Mouse (Mus musculus): ENCODE data around the gene C1qb.

The C1qb gene

DNA sequence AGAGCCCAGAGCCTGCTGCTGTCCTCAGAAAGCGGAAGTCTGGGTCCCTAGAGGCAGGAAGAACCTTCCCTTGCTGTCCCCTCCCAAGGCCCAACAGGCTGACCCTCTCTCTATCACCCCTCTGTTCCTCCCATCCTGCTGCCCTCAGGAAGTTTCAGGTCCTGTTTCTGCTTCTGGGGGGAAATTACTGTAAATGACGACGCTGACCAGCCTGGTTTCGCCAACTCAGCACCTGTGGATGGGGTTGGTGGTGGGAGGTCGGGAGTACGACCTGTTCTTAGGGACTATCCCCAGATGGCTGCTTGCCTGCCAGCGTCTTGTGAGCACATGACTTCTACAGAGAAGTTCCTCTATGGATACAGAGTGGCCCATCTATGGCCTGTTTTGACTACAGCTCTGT, at the start of gene C1qb:
TSS of gene C1qb (minus strand) at position 87 of the 400 bp plus-strand sequence.
- no peak for DNase-seq

DNA sequence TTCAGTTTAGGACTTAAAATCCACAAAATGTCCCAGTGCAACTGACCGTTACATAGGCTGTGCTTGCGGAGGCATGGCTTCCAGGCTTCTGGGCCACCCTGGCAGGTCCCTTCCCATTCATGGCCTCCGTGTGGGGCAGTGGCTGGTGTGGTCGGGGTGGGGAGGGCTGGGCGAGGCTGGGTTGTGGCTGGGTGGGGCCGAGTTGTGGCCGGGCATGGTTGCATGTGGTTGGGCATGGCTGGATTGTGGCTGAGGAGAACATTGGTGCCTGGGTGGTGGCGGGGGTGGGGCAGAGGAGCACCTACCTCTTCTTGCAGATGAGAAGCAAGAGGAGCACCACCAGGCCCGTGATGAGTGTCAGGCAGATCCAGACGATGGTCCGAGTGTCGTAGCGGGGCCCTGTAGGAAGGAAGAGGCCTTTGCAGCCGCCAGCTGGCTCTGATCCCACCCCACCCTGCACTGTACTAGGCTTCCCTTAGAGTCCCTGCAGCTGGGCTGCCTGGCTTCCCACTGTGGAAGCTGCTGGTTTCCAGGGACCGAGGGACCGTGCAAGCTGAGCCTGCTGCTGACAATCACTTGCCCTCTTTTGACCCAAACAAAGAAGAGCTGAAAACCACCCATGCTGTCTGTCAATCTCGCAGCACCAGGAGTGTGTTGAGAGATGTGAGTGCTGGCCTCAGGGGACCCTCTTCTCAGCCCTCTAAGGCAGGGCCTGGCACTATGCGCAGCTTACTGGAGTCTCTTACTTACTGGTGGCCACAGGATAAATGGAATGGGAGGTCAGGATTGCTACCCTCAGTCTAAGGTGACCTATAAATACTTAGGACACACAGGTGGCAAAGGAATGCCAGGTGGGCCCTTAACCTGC, 49.0 kb upstream of the C1qb start:
- DNase-seq = no peak

DNA sequence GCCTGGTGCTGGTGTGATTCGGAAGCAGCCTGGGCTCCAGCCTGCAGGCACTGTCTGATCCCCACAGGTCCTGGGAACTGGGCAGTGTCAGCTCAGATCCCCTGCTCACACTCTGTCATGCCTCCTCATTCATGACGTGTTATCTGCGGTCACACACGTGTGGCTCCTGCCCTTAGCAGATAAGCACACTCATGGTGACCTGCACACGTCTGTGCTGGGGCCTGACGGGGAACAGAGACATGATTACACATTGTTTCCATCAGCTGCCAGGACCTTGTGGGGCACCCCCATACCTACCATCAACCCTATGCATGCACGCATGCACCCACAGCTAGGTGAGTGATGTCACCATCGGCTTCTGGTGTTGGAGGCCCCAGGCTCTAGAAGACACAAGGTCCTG, 44.5 kb upstream of the C1qb start:
- DNase-seq = no peak

DNA sequence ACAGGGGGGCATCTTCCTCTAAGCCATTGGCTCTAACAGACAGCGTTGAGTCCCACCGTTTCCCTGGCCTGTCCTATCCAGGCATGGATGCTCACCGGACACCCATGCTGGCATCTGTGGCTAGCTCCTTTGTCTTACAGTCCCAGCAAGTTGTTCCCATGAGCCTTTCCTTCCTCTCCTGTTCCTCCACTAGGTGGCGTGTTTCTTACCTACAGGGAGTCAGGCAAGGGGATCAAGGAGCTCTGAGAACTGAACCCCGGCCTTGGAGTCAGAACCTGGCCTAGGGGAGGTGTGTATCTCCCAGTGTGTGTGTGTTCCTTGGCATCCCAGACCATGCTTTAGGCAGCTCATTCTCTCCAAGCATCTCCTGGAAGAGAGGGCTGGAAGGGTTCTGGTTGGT, 42.9 kb upstream of the C1qb start:
- DNase-seq = peak; percentile 66 to 77

DNA sequence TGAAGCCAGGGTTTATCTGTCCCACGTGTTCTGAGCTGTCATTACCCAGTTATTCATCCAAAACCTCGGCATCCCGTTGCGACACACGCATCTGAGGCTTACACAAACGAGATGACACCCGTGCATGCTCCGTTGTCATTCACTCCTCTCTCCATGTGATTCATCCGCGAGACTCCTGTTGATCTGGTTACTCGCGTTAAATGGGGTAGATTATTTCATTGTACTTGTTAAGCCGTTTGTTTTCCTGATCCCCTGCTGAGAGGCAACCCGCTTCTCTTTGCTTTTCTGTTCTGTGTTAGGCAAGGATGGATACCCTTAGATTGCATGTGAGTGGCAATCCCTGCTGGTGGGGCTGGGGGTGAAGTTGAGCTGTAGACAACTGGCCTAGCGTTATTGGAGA, 39.8 kb upstream of the C1qb start:
- no peak for DNase-seq

DNA sequence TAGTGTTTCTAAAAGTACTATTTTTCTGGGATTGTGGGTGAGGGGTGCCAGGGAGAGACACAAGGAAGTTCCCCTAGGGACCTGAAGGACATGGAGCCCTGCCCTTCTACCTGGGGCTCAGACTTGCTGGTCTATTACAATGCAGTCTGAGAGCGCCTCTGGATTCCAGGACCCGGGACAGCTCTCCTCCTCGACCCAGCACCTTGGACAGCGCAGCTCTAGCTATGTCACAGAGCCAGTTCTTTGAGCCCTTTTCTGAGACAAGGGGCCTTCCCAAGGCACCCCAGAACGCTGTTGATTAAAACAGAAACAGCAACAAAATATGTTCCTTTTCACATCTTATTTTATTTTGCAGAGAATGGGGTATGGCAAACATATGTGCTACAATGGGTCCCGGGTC, 38.5 kb upstream of the C1qb start:
- DNase-seq = no peak

DNA sequence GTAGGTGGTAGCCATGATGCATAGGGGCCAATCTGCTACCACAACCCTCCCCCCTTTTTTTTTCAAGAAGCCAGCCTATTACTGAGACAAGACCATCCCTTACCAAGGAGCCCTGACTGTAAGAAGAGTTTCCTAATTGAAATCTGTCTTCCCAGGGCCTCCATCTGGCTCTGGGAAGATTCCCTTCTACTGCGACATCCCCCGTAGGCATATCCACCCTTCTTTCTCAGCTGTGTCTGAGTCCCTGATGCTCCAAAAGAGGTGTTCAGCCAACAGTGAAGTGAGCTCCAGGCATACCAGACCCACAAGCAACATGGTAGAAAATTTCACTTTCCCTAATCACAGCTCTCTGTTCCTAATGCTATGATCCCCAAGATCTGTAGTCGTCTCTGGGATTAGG, 33.5 kb upstream of the C1qb start:
- no peak for DNase-seq

DNA sequence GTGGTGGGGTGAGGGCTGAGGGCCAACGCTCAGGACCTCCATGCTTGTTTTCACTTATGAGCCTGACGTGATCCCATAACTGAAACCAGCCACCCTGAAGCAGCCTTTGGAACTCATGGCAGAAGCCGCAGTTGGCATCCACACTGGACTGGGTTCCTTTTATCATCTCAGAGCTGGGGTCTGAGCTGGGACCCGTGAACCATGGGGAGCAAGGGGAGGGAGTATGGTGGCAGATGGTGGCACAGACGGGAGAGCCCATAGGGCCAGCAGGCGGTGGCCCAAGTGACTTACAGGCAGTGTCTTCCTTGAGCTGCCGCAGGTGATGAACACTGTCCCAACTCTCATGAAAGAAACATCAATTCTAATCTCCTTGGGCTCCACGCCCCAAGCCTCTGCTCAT, 32.8 kb upstream of the C1qb start:
- DNase-seq = peak in 1 of 2 experiments; percentile 73

DNA sequence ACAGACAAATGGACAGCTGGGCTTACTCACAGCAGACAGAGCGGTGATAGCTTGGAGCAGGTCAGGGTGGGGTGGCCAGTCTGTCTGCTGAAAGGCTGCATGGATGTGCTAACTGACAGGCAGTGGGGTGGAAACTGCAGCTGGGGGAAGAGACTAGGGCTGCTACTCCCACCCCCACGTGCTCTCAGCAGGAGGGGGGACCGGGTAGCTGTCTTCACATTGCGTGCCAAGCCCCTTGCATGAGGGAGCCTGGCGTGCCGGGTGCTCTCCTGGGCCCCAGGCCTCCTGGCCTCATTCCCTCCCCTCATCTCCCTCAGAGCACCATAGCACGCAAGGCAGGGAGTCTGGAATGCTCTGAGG, 31.2 kb upstream of the C1qb start:
- peak; percentile 63 to 74 for DNase-seq

DNA sequence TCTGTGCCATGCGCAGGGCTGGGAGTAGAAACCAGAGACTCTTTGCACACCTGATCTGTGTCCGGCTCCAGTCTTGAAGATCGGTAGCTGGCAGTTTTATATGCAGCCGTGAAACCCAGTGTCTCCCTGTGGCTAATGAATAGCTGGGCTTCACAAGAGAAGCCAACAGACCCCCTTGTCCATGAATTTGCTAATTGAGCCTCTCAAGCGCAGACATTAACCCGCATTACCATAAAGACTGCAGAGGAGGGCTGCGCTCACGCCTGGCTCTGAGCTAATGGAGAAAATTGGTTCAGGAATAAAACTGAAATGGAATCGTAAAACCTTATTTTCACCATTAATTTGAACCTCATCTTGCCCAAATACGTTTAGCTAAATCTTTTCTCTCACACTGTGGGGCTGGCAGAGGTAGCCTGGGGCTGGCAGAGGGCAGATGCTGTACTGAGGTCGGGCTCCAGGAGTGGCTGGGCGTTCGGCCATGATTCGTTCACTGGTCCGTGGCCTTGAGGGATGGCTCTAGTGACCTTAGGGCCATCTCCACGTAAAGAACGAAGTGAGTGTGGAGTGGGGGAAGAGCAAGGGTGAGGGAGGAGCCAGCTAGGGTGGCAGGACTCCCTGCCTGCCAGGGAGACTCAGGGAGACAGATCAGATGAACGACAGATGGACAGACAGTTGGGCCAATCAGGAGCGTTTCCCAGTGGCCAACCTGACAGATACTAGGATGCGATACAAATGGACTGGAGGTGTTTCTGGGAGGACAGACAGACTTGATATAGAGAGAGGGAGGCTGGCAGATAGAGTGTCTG, 30.6 kb upstream of the C1qb start:
- DNase-seq = peak; percentile 88 to 90

DNA sequence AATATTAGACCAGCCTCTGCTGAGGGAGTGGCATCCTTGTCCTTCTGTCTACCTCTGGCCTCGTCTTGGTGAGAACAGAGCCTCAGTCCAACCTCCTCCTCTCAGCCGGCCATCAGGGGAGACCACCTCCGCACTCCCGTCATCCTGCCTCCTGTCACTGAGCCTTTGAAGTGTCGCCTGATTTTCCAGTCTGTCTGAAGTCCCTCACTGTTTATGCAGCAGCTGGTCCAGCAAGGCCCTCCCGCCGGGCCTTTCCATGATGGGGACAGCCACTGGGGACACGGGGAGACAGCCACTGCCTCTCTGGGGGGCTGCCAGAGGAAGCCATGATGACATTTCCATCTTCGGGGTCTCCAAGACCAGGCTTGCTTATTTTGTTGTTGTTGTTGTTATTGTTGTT, 26.9 kb upstream of the C1qb start:
- DNase-seq = peak in 1 of 2 experiments; percentile 56

DNA sequence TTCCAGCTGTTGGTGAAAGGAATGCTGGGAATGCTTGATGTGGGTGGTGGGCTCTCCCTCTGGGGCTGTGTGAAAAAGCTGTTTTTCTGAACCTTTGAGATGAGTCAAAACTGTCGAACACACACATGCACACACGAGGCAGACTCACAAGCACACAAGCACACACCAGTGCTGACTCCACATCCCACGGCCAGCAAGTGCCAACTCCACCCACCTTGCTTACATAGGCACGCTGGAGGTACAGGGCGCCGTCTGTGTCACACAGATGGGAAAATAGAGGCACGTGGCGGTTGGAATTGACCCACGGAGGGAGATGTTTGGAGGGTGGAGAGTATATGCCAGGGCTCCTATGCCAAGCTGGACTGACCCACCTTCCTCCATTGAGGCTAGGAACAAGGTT, 25.8 kb upstream of the C1qb start:
- no peak for DNase-seq

DNA sequence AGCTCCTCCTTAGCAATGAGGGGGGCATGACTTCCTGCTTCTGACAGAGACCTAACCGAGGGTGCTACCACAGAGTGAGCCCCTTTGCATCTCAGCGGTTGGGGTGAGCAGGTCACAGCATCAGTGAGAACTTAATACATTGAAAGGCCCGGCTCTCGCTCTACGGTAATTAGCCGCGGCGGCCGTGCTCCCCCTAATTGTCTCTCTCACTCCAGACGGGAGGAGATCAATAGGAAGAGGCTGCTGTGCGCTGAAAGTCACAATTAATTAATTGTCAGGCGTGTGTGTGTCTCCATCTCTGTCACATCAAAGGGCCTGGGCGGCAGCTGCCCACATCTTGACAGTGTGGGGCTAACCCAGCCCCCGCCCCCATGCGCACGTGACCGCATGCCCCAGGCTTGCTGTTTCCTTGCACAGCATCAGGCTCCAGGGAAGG, 25.2 kb upstream of the C1qb start:
- DNase-seq = no peak

DNA sequence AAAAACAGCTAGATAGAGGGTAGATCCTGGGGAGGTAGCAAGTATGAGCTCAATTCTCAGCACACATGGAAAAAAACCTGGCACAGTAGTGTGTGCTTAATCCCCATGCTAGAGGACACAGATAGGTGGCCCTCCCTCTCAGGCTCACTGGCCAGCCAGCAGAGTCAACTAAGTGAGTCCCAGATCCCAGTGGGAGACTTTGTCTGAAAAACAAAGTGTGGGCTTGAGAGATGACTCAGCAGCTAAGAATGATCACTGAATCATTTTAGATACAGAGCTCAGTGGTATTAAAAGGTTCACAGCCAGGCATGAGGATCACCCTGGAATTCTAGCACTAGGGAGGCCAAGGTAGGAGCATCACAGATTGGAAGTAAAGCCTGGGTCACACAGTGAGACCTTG, 21.8 kb upstream of the C1qb start:
- DNase-seq = no peak

DNA sequence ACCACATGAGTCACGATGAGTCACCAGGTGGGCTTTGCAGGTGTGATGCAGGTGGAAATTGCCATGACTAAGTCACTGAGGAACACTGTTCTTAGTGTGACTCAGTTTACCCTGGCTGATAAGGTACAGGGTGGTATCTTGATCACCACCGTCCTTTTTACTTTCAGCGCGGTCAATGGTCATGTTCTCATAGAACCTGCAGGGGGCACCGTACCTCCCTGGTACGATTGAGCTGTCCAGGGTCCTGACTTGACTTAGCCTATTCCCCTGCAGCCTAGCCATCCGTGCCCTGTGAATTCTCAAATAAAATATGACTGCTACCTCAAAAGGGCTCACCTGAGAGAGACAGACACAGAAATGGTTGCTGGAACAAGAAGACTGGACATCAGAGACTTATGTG, 21.0 kb upstream of the C1qb start:
- DNase-seq = peak; percentile 69 to 74

DNA sequence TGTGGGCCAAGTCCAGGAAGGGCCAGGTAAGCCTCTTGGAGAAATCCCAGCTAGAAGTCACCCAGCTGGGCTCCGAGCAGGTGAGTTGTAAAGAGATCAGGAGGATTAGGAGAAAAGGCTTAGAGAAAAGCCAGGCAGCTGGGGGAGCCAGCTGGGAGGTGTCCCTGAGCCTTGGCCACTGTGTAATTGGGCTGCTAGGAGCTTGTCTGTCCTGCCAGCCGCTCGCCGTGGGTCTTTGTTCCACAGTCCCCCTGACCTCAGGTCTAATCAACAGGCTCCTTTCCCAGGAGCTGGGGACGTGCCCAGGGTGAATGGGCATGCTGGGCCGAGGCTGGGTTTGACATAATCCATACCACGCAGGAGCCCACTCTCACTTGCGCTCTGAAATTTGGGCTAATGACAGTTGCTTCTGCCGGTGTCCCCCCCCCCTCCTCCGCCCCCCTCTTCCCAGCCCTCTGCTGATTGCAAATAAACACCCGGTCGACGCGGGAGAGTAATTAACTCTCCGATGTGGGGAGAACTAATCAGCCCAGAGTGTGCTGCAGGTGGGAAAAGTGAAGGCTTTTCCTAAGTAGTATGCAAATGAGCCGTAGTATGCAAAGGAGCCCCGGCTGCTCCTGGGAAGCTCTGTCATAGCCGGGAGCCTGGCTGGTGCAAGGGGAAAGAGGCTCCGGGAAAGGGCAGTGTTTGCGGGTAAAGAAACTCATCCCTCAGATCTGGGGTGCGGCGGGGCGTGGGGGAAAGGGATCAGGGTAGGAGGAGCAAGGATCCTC, 19.0 kb upstream of the C1qb start:
- peak; percentile 49 to 57 for DNase-seq

DNA sequence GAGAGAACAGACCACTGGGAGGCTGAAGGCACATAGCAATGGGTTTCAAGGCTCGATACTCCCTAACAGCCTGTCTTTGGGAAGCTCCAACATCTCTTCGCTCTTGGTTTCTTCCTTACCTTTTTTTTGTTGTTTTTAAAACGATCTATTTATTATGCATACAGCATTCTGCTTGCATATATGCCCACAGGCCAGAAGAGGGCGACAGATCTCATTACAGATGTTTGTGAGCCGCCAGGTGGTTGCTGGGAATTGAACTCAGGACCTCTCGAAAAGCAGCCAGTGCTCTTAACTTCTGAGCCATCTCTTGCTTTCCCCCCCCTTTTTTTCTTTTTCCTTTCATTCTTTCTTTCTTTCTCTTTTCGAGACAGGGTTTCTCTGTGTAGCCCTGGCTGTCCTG, 13.2 kb upstream of the C1qb start:
- DNase-seq = no peak

DNA sequence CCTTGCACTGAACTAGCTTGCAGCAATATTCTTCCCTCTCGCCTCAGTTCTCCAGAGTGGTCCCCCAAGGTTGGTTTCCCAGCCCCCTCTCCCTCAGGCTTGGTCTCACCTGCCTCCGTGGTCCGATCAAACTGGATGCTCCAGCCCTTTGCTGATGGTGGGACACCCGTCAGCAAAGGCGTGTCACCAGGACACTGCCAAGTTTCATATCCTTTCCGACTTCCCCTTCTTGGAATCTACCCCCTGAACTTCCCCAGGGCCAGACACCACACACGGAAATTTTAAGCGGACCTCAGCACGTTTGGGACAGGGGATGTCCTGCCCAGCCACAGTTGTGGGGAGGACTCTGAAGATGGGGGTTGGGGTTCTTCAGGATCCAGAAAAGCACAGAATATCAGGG, 12.7 kb upstream of the C1qb start, which contains the start of gene C1qa:
TSS of gene C1qa (minus strand) at position 167 of the 400 bp plus-strand sequence.
- no peak for DNase-seq

DNA sequence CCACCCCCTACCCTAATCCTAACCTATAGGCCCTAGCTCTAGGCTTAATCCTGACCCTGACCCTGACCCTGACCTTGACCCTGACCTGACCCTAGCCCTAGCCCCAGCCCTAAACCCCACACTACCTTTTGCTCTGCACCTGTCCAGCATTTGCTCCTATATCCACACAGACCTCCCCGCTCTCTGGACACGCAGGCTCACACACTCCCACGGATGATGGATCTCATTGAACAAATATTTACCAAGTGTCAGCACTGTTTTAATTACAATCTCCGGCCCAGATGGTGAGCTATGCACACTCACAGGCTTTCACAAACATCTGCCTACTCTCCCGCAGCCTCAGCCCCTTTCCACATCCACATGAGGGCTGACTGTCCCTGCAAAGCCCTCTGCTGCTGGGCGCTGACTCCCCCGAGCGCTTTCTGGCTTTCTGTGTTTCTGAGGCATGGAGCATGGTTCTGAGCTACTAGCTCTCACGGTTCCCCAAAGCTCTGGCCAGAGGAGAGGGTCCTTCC, 12.2 kb upstream of the C1qb start:
- no peak for DNase-seq

DNA sequence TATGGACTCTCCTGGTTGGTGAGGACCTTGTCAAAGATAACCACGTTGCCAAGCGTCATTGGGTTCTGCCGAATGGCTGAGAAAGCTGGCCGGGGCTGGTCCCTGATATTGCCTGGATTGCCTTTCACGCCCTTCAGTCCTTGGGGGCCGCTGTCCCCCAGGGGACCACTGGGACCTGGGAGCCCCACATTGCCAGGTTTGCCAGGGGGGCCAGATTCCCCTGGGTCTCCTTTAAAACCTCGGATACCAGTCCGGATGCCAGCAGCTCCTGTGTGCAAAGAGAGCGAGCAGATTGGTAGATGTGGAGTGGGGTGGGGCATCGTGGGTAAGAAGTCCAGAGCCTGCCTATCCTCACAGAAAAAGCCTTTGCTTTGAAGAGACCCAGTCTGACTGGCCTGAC, 10.5 kb upstream of the C1qb start:
- no peak for DNase-seq

DNA sequence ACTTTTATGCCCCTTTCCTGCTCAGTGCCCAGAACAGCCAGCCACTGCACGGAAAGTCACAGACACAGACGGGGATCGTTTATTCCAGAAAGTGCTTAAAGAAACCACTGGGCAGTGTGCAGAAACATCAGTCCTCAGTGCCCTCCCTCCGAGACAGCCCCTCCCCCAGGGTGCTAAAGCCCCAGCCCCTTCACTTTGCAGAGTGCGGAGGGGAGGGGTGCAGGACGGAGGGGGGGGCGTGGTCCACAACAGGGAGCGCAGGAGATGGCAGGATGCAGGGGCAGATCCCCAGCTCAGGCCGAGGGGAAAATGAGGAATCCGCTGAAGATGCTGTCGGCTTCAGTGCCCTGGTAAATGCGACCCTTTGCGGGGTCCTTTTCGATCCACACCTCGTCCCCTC, 9.9 kb upstream of the C1qb start:
- no peak for DNase-seq

DNA sequence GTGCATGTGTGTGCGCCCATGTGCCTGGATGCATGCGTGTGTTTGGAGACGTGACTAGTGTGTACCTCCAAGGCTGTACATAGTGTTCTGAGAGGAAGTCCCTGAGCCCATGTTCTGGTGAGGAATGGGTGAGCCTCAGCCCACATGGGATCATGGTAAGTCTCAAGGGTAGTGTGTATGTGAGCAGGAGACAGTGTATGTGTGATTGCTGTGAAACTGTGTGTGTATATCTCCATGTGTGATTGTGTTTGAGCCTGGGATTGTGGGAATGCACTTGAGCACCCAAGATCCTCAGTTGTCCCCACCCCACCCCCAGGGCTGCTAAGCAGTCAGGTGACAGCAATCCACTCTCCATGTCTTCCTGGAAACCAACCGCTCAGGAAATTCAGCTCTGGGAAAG, 8.8 kb upstream of the C1qb start:
- no peak for DNase-seq

Data from cerebellum, postnatal 10 days (tissue).